Mouse (Mus musculus) adrenal gland, adult 18-20 months (tissue): ENCODE data around the gene Dmc1. TPM values are rescaled to one million over a fixed set of nuclear protein-coding genes. Genes with fewer than 3 reads are reported as not detected.

Experiments
- DNase-seq, 2 experiments: peaks; one replicate each; pipeline ENCODE4 v3.0.0; 2021 to 2022; ENCODE audit warnings: low spot score in 2 of 2
- long read RNA-seq, 2 experiments: library from polyadenylated mRNA; stranded (forward); transcript quantifications; one replicate each; pipeline ENCODE4 v2.0.0; 2021
- total RNA-seq, 2 experiments: library from RNA; stranded (reverse); gene quantifications; 1 replicate in 1 of 2; 2 replicates in 1 of 2; pipeline ENCODE4 v1.2.3; 2021

Dmc1 gene
- under 1 TPM; 0.50 to 0.93 TPM for total RNA-seq
- long read RNA-seq, experiment 1: 0 reads
- long read RNA-seq, experiment 2: 0 reads

DNA sequence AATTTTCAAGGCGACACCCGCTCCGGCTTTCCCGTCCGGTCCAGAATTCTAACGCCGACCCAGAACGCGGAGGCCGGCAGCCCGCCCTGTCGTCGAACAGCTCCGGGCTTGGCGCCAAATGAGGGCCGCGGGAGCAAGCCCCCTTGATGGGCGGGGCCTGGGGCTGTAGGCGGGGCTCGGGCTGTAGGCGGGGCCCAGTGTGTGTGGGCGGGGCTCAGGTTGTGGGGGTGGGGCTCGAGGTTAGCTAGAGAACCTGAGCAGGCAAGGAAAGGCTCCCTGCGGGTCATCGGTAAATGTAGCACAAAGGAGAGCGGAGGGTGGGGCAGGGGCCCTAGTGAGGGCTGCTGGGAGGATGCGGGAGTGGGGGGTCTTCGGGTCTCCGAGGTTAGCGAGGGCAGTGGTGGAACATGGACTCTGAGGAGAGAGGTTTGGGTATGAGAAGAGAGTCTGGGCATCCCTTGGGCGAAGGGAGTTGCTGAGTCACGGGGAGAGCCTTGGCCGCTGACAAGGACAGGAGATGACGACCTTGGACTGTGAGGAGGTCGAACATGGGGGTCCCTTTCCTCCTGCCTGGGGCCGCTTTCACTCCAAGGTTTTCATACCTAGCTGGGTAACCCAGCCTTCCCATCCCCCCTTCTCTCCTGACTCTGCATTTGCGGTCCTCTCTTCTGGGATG, at the start of gene Dmc1:
Dmc1 (minus strand) TSS at position 120 of the 676 bp plus-strand sequence.
- DNase-seq: peak; percentile 37 to 54

GRCm38 (mm10) chr15:79651481-79651880, 46.6 kb upstream of the Dmc1 start:
- no peak for DNase-seq

- DNase-seq: peak in 1 of 2 experiments; percentile 22
Measured at GRCm38 (mm10) chr15:79650569-79650968, 45.7 kb upstream of the Dmc1 start.

DNA sequence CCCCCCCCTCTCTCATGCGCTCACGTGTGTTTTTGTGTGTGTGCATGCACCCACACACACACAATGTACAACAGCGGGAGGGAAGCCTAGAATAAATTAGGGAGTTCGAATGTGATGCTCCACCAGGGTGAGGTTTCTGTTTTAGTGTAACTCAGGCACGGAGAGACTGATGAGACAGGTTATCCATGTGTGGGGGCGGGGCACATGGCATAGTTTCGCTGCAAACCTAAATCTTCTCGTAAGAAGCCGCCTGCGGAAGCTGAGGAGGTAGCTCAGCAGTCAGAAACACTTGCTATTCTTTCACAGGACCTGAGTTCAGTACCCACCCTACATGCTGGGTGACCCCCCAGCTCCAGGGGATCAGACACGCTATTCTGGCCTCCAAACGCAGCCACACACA, 43.2 kb upstream of the Dmc1 start:
- DNase-seq: no peak

GRCm38 (mm10) chr15:79645483-79645882, 40.6 kb upstream of the Dmc1 start:
- DNase-seq: no peak

DNA sequence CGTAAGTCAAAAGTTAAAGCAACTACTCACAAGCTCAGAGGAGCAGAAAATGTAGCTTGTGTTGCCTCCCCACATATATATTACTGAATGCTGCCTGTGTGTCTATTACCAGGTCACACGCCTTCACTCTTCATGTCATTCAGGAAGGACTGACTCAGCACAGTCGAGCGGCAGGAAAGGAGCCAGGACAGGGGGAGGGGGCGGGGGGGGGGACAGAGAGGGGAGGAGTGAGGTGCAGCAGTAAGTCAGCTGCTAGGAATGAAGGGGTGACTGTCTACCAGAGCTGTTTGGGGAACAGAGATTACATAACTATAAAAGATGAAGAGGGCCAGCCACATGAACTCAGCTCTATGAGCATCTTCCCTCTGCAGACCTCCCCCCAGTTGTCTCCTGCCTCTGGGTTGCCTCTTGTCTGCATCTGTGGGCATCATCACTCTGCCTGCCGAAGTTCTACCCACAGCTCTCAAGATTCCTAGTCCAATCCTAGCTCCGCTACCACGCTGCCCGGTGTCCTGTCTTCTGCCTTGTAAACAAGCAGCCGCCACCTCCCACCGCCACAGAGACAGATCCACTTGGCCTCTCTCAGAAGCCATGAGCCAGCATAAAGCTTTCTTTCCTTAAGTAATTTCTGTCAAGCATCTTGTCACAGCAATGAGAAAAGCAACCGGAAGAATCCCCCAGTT, 36.4 kb upstream of the Dmc1 start:
- no peak for DNase-seq

- DNase-seq: no peak
Measured at GRCm38 (mm10) chr15:79630471-79630870, 25.6 kb upstream of the Dmc1 start.

DNA sequence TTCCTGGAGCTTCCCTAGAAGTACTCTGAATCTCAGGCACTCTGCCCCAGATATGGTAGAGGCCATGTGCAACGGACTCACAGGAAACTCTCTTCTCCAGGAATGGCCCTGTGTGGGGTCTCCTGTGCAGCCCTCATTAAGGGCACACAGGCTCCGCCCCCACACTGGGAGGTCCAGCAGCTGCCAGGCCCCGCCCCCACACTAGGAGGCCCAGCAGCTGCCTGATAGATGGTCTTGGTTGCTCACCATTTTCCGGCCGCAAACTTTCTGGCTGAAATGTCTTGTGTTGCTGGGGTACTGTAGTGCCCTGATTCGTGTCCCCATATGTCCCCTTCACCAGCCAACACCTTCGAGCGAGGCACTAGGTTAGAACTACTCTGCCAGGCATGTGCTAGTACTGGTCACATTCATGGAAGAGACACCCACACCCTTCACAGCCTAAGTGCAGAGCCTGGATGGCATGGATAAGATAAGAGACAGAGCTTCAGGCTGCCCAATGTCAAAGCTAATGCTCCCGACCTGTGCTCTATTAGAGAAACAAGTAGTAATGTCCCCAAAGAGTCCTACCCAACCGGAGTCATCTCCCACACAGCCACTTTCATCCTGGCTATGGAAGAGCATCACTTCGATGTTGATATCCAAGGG, 15.0 kb upstream of the Dmc1 start:
- peak in 1 of 2 experiments; percentile 15 for DNase-seq

GRCm38 (mm10) chr15:79618456-79618855, 13.5 kb upstream of the Dmc1 start:
- DNase-seq: no peak

DNA sequence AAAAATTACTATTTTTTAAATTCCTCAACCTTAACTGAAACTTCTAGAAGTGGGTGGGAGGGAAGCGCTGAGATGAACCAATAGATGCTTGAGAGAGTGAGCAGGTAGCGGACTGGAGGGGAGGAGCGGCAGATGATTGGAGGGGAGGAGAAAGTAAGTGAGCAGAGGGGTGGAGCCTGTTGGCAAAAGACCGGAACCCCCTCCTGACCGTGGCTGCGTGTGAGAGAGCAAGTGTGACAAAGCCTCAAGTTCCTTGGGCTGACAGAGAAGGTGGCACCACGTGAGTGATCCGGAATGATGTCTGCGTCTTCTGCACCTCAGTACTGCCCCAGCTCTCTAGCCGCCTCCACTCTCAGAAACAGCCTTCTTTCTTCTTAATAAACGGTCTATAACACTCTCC, 12.2 kb upstream of the Dmc1 start:
- DNase-seq: no peak

- no peak for DNase-seq
Measured at GRCm38 (mm10) chr15:79616729-79617128, 11.8 kb upstream of the Dmc1 start.

DNA sequence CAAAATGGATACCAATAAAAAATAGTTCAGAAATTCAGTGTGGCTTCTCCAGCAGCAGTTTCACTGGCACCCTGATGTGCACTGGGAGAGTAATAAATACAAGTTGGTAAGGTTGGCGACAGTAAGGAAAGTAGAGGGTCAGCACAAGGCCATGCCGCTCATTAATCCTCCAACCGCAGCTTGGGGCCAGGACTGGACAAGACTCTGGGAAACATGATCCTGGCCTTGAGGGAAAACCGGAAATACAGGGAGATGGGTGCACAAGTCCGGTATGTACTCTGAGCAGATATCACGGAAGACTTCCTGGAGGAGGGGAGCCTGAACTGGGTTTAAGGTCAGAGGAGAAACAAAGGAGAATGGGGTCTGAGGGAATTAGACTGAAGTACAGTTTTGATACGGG, 10.6 kb upstream of the Dmc1 start:
- DNase-seq: no peak

DNA sequence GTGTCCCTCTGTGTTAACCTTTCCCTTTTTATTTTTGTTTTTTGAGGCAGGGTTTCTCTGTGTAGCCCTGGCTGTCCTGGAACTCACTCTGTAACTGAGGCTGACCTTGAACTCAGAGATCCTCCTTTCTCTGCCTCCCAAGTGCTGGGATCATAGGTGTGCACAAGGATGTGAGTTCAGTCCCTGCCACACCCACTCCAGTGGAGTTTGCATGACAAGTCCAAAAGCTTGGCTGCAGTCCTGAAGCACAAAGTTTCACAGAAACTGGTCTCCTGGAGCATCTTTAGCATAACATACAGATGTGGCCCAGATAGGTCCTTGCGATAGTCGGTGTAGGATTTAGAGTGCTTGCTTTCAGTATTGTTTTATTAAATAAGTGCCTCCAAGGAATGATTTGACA, 4.3 kb upstream of the Dmc1 start:
- DNase-seq: no peak

GRCm38 (mm10) chr15:79608214-79608613, 3.3 kb upstream of the Dmc1 start:
- no peak for DNase-seq

DNA sequence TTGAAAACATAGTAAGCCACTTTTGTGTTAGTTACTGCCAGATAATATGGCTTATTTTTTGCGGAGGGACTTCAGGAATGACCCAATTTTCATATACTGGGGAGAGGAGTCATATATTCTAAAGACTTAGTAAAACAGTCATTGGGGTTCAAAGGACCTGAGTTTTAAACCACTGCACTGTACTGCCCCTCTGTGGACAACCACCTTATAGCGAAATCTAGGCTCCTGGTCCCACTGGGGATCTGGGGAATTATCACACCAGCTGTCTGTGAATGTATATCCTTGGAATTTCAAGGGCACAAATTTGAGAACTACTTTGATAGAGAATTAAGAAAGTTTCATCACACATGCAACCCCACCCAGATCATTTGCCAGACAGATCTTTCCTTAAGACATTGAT, 2.8 kb upstream of the Dmc1 start:
- no peak for DNase-seq

DNA sequence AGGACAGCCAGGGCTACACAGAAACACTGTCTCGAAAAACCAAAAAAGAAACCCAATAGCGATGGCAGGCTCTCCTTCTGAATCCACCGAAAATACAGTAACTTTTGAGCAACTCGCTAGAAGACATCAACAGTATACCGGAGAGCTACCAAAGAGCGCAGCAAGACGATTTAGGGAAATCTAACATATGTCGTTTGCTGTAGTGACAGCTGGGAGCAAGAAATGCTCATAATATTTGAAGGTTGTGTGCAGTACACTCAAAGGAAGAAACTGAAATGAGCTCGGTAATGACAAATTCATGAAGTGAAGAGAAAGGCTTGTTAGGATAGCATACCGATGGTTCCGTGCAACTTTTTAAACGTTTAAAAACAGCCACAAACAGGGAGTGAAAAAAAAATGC, 1.3 kb upstream of the Dmc1 start:
- DNase-seq: no peak

GRCm38 (mm10) chr15:79600176-79600575, 4.7 kb downstream of the Dmc1 start:
- no peak for DNase-seq

DNA sequence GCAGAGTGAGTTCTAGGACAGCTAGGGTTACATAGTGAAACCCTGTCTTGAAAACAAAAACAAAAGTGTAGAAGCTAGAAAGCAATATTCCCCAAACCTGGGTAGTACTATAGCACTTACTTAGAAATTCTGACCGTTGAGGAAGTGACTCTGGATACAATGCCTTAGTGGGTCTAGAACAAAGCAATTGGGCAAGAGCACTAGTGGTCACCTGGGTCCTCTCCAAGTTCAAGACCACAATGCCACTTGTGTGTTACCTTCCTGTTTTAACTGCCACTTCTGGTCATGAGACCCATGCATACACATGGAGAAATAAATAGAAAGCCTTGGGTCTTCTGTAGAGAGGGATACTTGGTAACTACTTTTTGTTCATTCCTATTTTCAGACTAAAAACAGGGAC, 6.2 kb downstream of the Dmc1 start:
- no peak for DNase-seq

- DNase-seq: no peak
Measured at GRCm38 (mm10) chr15:79581581-79581980, 23.3 kb downstream of the Dmc1 start.

DNA sequence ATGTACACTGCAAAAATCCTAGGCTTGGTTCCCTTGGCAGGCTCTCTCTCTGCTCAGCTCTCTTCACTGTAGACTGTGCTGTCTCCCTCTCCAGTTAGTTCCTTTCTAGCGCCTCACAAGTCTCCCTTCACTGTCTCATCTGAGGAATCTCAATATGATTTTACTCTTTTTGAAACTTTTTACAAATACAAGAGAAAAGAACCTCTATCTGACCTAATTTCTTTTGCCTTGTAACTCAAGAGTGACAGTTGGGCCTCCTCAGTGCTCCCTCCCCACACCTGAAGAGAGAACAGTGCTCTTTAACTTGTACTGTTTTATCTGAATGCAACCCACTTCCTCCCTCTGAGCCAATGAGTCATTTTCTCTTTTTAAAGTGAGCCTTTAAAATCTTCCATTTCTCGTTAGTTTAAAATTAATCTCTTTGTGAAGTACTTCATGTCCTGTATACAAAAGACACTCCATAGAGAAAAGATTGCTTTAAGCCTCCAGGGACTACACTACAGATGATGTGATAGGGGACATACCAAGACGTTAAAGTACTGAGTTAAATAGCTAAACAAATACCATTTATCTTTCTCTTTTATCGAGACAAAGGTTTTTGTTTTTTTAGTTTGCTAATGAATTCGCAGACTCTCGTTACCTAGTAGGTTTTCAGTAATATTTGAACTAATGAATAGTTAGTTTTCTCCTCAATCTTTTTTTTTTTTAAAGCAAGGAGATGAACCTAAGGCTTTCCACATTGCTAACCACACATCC, 27.1 kb downstream of the Dmc1 start:
- no peak for DNase-seq

DNA sequence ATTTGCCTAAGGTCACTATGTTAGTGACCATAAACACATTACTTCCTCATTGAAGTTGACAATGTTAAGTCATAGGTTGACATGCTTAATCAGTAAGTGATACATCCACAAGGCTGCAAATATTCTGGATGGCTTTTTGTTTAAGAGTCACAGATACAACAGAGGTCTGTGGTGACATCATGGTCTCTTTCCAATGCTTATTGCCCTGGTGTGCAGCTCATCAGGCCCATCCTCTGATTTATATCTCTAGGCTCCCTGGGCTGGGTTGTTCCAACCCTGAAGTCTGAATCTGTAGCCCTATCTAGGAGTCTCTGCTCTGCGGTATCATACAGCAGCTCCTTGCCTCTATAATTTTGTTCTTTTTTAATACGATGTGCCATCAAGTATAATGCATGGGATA, 28.0 kb downstream of the Dmc1 start:
- DNase-seq: no peak
